Mouse (Mus musculus): ENCODE results near the gene Slc9a7. TPM values are rescaled to one million over a fixed set of nuclear protein-coding genes. Genes with fewer than 3 reads are reported as not detected.

Gene Slc9a7
- polyA plus RNA-seq, 1 experiment from 2014 or later, result 2.7 TPM

GRCm38 (mm10) chrX:20168430-20168829, 123.2 kb downstream of the Slc9a7 start:
- H3K4me3 ChIP-seq (ENCODE audit: low read depth, low read length), result no peak overlapping the region
- no peak overlapping the region for H3K27ac ChIP-seq (ENCODE audit: low read depth, low read length)
- no peak overlapping the region for H3K4me2 ChIP-seq (ENCODE audit: low read length)
- H3K27me3 ChIP-seq (replicated peaks; ENCODE audit: control insufficient read depth, insufficient read depth, low read length), result no peaks in the 10 kb centered on the region
- H3K4me1 ChIP-seq (ENCODE audit: control insufficient read depth, insufficient read depth, low read length), result no peaks in the 10 kb centered on the region
- no peaks in the 10 kb centered on the region for H3K9me3 ChIP-seq (replicated peaks; ENCODE audit: control insufficient read depth, low read length)
- ATAC-seq, result no peak
- DNase-seq (ENCODE audit: low spot score), result no peak
- no peak overlapping the region for H3K9ac ChIP-seq (ENCODE audit: low read length)
- no peaks in the 10 kb centered on the region for H3K36me3 ChIP-seq (ENCODE audit: control insufficient read depth, insufficient read depth, low read length)

- WGBS, result 85% methylated on average over 3 of the region's 3 CpGs
Measured at GRCm38 (mm10) chrX:20164984-20165383, 126.6 kb downstream of the Slc9a7 start.

GRCm38 (mm10) chrX:20162322-20162711, 129.3 kb downstream of the Slc9a7 start:
- H3K36me3 ChIP-seq (ENCODE audit: control insufficient read depth, insufficient read depth, low read length), result no peaks in the 10 kb centered on the region
- no peaks in the 10 kb centered on the region for H3K4me1 ChIP-seq (ENCODE audit: control insufficient read depth, insufficient read depth, low read length)
- H3K9ac ChIP-seq (ENCODE audit: low read length), result no peak overlapping the region
- no peaks in the 10 kb centered on the region for H3K9me3 ChIP-seq (replicated peaks; ENCODE audit: control insufficient read depth, low read length)
- H3K27me3 ChIP-seq (replicated peaks; ENCODE audit: control insufficient read depth, insufficient read depth, low read length), result no peaks in the 10 kb centered on the region
- H3K4me2 ChIP-seq (ENCODE audit: low read length), result no peak overlapping the region
- ATAC-seq, result peak; percentile 66
- peak; percentile 55 for DNase-seq (ENCODE audit: low spot score)
- WGBS, result 16% methylated on average over 4 of the region's 4 CpGs
- no peak overlapping the region for H3K27ac ChIP-seq (ENCODE audit: low read depth, low read length)
- no peak overlapping the region for H3K4me3 ChIP-seq (ENCODE audit: low read depth, low read length)

More at GRCm38 (mm10) chrX:20164984-20165383, 126.6 kb downstream of the Slc9a7 start:
- H3K4me1 ChIP-seq (ENCODE audit: control insufficient read depth, insufficient read depth, low read length), result no peaks in the 10 kb centered on the region
- H3K4me2 ChIP-seq (ENCODE audit: low read length), result no peak overlapping the region
- DNase-seq (ENCODE audit: low spot score), result no peak
- no peaks in the 10 kb centered on the region for H3K36me3 ChIP-seq (ENCODE audit: control insufficient read depth, insufficient read depth, low read length)
- no peaks in the 10 kb centered on the region for H3K9me3 ChIP-seq (replicated peaks; ENCODE audit: control insufficient read depth, low read length)
- no peak overlapping the region for H3K27ac ChIP-seq (ENCODE audit: low read depth, low read length)
- no peak overlapping the region for H3K9ac ChIP-seq (ENCODE audit: low read length)
- no peak overlapping the region for H3K4me3 ChIP-seq (ENCODE audit: low read depth, low read length)
- no peak for ATAC-seq
- H3K27me3 ChIP-seq (replicated peaks; ENCODE audit: control insufficient read depth, insufficient read depth, low read length), result no peaks in the 10 kb centered on the region

- H3K27me3 ChIP-seq (replicated peaks; ENCODE audit: control insufficient read depth, insufficient read depth, low read length), result no peaks in the 10 kb centered on the region
- H3K27ac ChIP-seq (ENCODE audit: low read depth, low read length), result no peak overlapping the region
- H3K9ac ChIP-seq (ENCODE audit: low read length), result no peak overlapping the region
- WGBS, result 60% methylated on average over 9 of the region's 9 CpGs
- no peaks in the 10 kb centered on the region for H3K36me3 ChIP-seq (ENCODE audit: control insufficient read depth, insufficient read depth, low read length)
- no peak overlapping the region for H3K4me3 ChIP-seq (ENCODE audit: low read depth, low read length)
- H3K9me3 ChIP-seq (replicated peaks; ENCODE audit: control insufficient read depth, low read length), result no peaks in the 10 kb centered on the region
- H3K4me2 ChIP-seq (ENCODE audit: low read length), result no peak overlapping the region
- no peaks in the 10 kb centered on the region for H3K4me1 ChIP-seq (ENCODE audit: control insufficient read depth, insufficient read depth, low read length)
- DNase-seq (ENCODE audit: low spot score) (peak; percentile 5), ATAC-seq (no peak)
Measured at GRCm38 (mm10) chrX:20161687-20162321, 129.8 kb downstream of the Slc9a7 start.

- Histone ChIP-seq H3K9ac (ENCODE audit: low read length) (no peak overlapping the region), H3K36me3 (ENCODE audit: control insufficient read depth, insufficient read depth, low read length) (no peaks in the 10 kb centered on the region), H3K4me1 (ENCODE audit: control insufficient read depth, insufficient read depth, low read length) (no peaks in the 10 kb centered on the region), H3K27ac (ENCODE audit: low read depth, low read length) (no peak overlapping the region), H3K9me3 (replicated peaks; ENCODE audit: control insufficient read depth, low read length) (no peaks in the 10 kb centered on the region), H3K27me3 (replicated peaks; ENCODE audit: control insufficient read depth, insufficient read depth, low read length) (no peaks in the 10 kb centered on the region), H3K4me2 (ENCODE audit: low read length) (no peak overlapping the region), H3K4me3 (ENCODE audit: low read depth, low read length) (no peak overlapping the region)
- no peak for ATAC-seq
- WGBS, result 68% methylated on average over 1 of the region's 1 CpGs
- no peak for DNase-seq (ENCODE audit: low spot score)
Measured at GRCm38 (mm10) chrX:20160301-20160700, 131.3 kb downstream of the Slc9a7 start.

GRCm38 (mm10) chrX:20157519-20157918, 134.1 kb downstream of the Slc9a7 start:
- WGBS, result 13% methylated on average over 2 of the region's 2 CpGs
- Histone ChIP-seq H3K9ac (ENCODE audit: low read length) (no peak overlapping the region), H3K27me3 (replicated peaks; ENCODE audit: control insufficient read depth, insufficient read depth, low read length) (no peaks in the 10 kb centered on the region), H3K4me2 (ENCODE audit: low read length) (no peak overlapping the region), H3K27ac (ENCODE audit: low read depth, low read length) (no peak overlapping the region), H3K36me3 (ENCODE audit: control insufficient read depth, insufficient read depth, low read length) (no peaks in the 10 kb centered on the region), H3K4me3 (ENCODE audit: low read depth, low read length) (no peak overlapping the region), H3K4me1 (ENCODE audit: control insufficient read depth, insufficient read depth, low read length) (no peaks in the 10 kb centered on the region), H3K9me3 (replicated peaks; ENCODE audit: control insufficient read depth, low read length) (no peaks in the 10 kb centered on the region)
- DNase-seq (ENCODE audit: low spot score), result peak; percentile 58
- ATAC-seq, result peak; percentile 37; the same call in 1 of the 2 replicates

- no peaks in the 10 kb centered on the region for H3K9me3 ChIP-seq (replicated peaks; ENCODE audit: control insufficient read depth, low read length)
- no peak overlapping the region for H3K27ac ChIP-seq (ENCODE audit: low read depth, low read length)
- 79% methylated on average over 1 of the region's 1 CpGs for WGBS
- no peak overlapping the region for H3K4me2 ChIP-seq (ENCODE audit: low read length)
- no peak overlapping the region for H3K9ac ChIP-seq (ENCODE audit: low read length)
- H3K36me3 ChIP-seq (ENCODE audit: control insufficient read depth, insufficient read depth, low read length), result no peaks in the 10 kb centered on the region
- H3K4me3 ChIP-seq (ENCODE audit: low read depth, low read length), result no peak overlapping the region
- DNase-seq (ENCODE audit: low spot score) (no peak), ATAC-seq (no peak)
- H3K27me3 ChIP-seq (replicated peaks; ENCODE audit: control insufficient read depth, insufficient read depth, low read length), result no peaks in the 10 kb centered on the region
- no peaks in the 10 kb centered on the region for H3K4me1 ChIP-seq (ENCODE audit: control insufficient read depth, insufficient read depth, low read length)
Measured at GRCm38 (mm10) chrX:20129466-20129865, 162.1 kb downstream of the Slc9a7 start.

- Histone ChIP-seq H3K4me3 (ENCODE audit: low read depth, low read length) (no peak overlapping the region), H3K27ac (ENCODE audit: low read depth, low read length) (no peak overlapping the region), H3K9me3 (replicated peaks; ENCODE audit: control insufficient read depth, low read length) (no peaks in the 10 kb centered on the region), H3K27me3 (replicated peaks; ENCODE audit: control insufficient read depth, insufficient read depth, low read length) (no peaks in the 10 kb centered on the region), H3K4me1 (ENCODE audit: control insufficient read depth, insufficient read depth, low read length) (no peaks in the 10 kb centered on the region), H3K36me3 (ENCODE audit: control insufficient read depth, insufficient read depth, low read length) (no peaks in the 10 kb centered on the region), H3K9ac (ENCODE audit: low read length) (no peak overlapping the region), H3K4me2 (ENCODE audit: low read length) (no peak overlapping the region)
- no peak for ATAC-seq
- DNase-seq (ENCODE audit: low spot score), result no peak
Measured at GRCm38 (mm10) chrX:20128951-20129350, 162.7 kb downstream of the Slc9a7 start.

GRCm38 (mm10) chrX:20125481-20125880, 166.1 kb downstream of the Slc9a7 start:
- Histone ChIP-seq H3K27me3 (replicated peaks; ENCODE audit: control insufficient read depth, insufficient read depth, low read length) (no peaks in the 10 kb centered on the region), H3K4me2 (ENCODE audit: low read length) (no peak overlapping the region), H3K4me3 (ENCODE audit: low read depth, low read length) (no peak overlapping the region), H3K27ac (ENCODE audit: low read depth, low read length) (no peak overlapping the region), H3K9ac (ENCODE audit: low read length) (no peak overlapping the region), H3K9me3 (replicated peaks; ENCODE audit: control insufficient read depth, low read length) (no peaks in the 10 kb centered on the region), H3K4me1 (ENCODE audit: control insufficient read depth, insufficient read depth, low read length) (no peaks in the 10 kb centered on the region), H3K36me3 (ENCODE audit: control insufficient read depth, insufficient read depth, low read length) (no peaks in the 10 kb centered on the region)
- DNase-seq (ENCODE audit: low spot score) (no peak), ATAC-seq (no peak)
- 71% methylated on average over 2 of the region's 2 CpGs for WGBS

All from forebrain, embryonic 14.5 days (tissue).